Mouse (Mus musculus) liver, postnatal 0 days (tissue): ENCODE measurements around the gene Macrod2.

ENCODE experiments used
- CTCF ChIP-seq: sonication (generic); IDR thresholded peaks from 2 replicates; pipeline ENCODE4 v1.5.1; 2016; ENCODE audit warnings: antibody characterized with exemption, low read depth
- EP300 ChIP-seq: IDR thresholded peaks from 2 replicates; pipeline ENCODE4 v1.6.1; 2016; ENCODE audit warnings: antibody characterized with exemption, low read depth, mild to moderate bottlenecking

GRCm38 (mm10) chr2:140427283-140427682 is 32.2 kb downstream of the Macrod2 start:
- TF ChIP-seq CTCF (peak; percentile 64), EP300 (no peak)
